Mouse (Mus musculus): Measurements from ENCODE around the gene Zfp715. TPM values are rescaled to one million over a fixed set of nuclear protein-coding genes. Genes with fewer than 3 reads are reported as not detected.
"Not testable (repeated sequence)": the region's sequence is repeated elsewhere in the genome, so short reads cannot be mapped to it uniquely, and the experiment has no call there.

The Zfp715 gene
- total RNA-seq, 1 experiment: 12.9 TPM

GRCm38 (mm10) chr7:43354893-43355835 is 42.1 kb upstream of the Zfp715 start:
- DNase-seq (ENCODE audit: low read depth, low spot score): no peak
- H3K27ac ChIP-seq (ENCODE audit: insufficient read depth, low read depth, low read length, poor library complexity, severe bottlenecking): no peak overlapping the region
- no peaks in the 10 kb centered on the region for H3K9me3 ChIP-seq (ENCODE audit: control insufficient read depth, insufficient read depth, low read depth, low read length)
- TF ChIP-seq HCFC1 (IDR thresholded peaks at IDR 0.05; ENCODE audit: borderline replicate concordance, insufficient read depth, low read length): no peak
- TF ChIP-seq CHD2 (IDR thresholded peaks at IDR 0.05; ENCODE audit: low read depth, low read length): no peak
- no peak for TF ChIP-seq ZNF384 (IDR thresholded peaks at IDR 0.05; ENCODE audit: low read depth, low read length)
- H3K36me3 ChIP-seq (ENCODE audit: control insufficient read depth, insufficient read depth, low read length, poor library complexity, severe bottlenecking): no peaks in the 10 kb centered on the region
- peak overlapping the region; percentile 26 to 30; a peak in 2 of 4 replicates for H3K4me3 ChIP-seq (ENCODE audit: insufficient read depth in 1 of 2, low read depth in 1 of 2, low read length in 2 of 2, poor library complexity in 1 of 2, severe bottlenecking in 1 of 2)
- in situ Hi-C loops (cut with MboI; ENCODE audit: low sequenced_read_pairs in 2 of 2, unreplicated experiment in 2 of 2): no loop called here
- H3K9ac ChIP-seq (ENCODE audit: insufficient read depth, low read depth, low read length, poor library complexity, severe bottlenecking): peak overlapping the region; percentile 27; the same call in 1 of the 2 replicates
- H3K4me1 ChIP-seq (ENCODE audit: control insufficient read depth in 2 of 2, insufficient read depth in 2 of 2, low read length in 2 of 2, poor library complexity in 1 of 2): peaks cover 2 to 10% of the 10 kb centered on the region in 2 experiments; a peak in 1 of 4 replicates

GRCm38 (mm10) chr7:43353758-43354157 is 40.7 kb upstream of the Zfp715 start:
- in situ Hi-C loops (cut with MboI; ENCODE audit: low sequenced_read_pairs in 2 of 2, unreplicated experiment in 2 of 2): no loop called here
- no peak overlapping the region for H3K9ac ChIP-seq (ENCODE audit: insufficient read depth, low read depth, low read length, poor library complexity, severe bottlenecking)
- TF ChIP-seq ZNF384 (IDR thresholded peaks at IDR 0.05; ENCODE audit: low read depth, low read length) (no peak), ZC3H11A (IDR thresholded peaks at IDR 0.05; ENCODE audit: borderline replicate concordance, low read depth, low read length) (no peak), HCFC1 (IDR thresholded peaks at IDR 0.05; ENCODE audit: borderline replicate concordance, insufficient read depth, low read length) (no peak), CHD2 (IDR thresholded peaks at IDR 0.05; ENCODE audit: low read depth, low read length) (no peak), MAFK (IDR thresholded peaks at IDR 0.05; ENCODE audit: insufficient read depth, low read depth, low read length) (no peak)

GRCm38 (mm10) chr7:43353118-43353517 is 40.0 kb upstream of the Zfp715 start:
- Histone ChIP-seq H3K4me1 (ENCODE audit: control insufficient read depth in 2 of 2, insufficient read depth in 2 of 2, low read length in 2 of 2, poor library complexity in 1 of 2) (peaks cover 2 to 17% of the 10 kb centered on the region in 2 experiments; a peak in 2 of 4 replicates), H3K4me3 (ENCODE audit: insufficient read depth in 1 of 2, low read depth in 1 of 2, low read length in 2 of 2, poor library complexity in 1 of 2, severe bottlenecking in 1 of 2) (no peak overlapping the region), H3K9me3 (ENCODE audit: control insufficient read depth, insufficient read depth, low read depth, low read length) (no peaks in the 10 kb centered on the region), H3K36me3 (ENCODE audit: control insufficient read depth, insufficient read depth, low read length, poor library complexity, severe bottlenecking) (no peaks in the 10 kb centered on the region), H3K27ac (ENCODE audit: insufficient read depth, low read depth, low read length, poor library complexity, severe bottlenecking) (no peak overlapping the region), H3K9ac (ENCODE audit: insufficient read depth, low read depth, low read length, poor library complexity, severe bottlenecking) (no peak overlapping the region)
- no peak for DNase-seq (ENCODE audit: low read depth, low spot score)
- in situ Hi-C loops (cut with MboI; ENCODE audit: low sequenced_read_pairs in 2 of 2, unreplicated experiment in 2 of 2): no loop called here
- TF ChIP-seq MAFK (IDR thresholded peaks at IDR 0.05; ENCODE audit: insufficient read depth, low read depth, low read length) (no peak), HCFC1 (IDR thresholded peaks at IDR 0.05; ENCODE audit: borderline replicate concordance, insufficient read depth, low read length) (no peak), ZC3H11A (IDR thresholded peaks at IDR 0.05; ENCODE audit: borderline replicate concordance, low read depth, low read length) (no peak), CHD2 (IDR thresholded peaks at IDR 0.05; ENCODE audit: low read depth, low read length) (no peak), ZNF384 (IDR thresholded peaks at IDR 0.05; ENCODE audit: low read depth, low read length) (no peak)

More at GRCm38 (mm10) chr7:43353758-43354157, 40.7 kb upstream of the Zfp715 start:
- DNase-seq (ENCODE audit: low read depth, low spot score): no peak
- Histone ChIP-seq H3K4me1 (ENCODE audit: control insufficient read depth in 2 of 2, insufficient read depth in 2 of 2, low read length in 2 of 2, poor library complexity in 1 of 2) (peaks cover 2 to 13% of the 10 kb centered on the region in 2 experiments; a peak in 2 of 4 replicates), H3K9me3 (ENCODE audit: control insufficient read depth, insufficient read depth, low read depth, low read length) (no peaks in the 10 kb centered on the region), H3K27ac (ENCODE audit: insufficient read depth, low read depth, low read length, poor library complexity, severe bottlenecking) (no peak overlapping the region), H3K36me3 (ENCODE audit: control insufficient read depth, insufficient read depth, low read length, poor library complexity, severe bottlenecking) (no peaks in the 10 kb centered on the region), H3K4me3 (ENCODE audit: insufficient read depth in 1 of 2, low read depth in 1 of 2, low read length in 2 of 2, poor library complexity in 1 of 2, severe bottlenecking in 1 of 2) (no peak overlapping the region)

DNA sequence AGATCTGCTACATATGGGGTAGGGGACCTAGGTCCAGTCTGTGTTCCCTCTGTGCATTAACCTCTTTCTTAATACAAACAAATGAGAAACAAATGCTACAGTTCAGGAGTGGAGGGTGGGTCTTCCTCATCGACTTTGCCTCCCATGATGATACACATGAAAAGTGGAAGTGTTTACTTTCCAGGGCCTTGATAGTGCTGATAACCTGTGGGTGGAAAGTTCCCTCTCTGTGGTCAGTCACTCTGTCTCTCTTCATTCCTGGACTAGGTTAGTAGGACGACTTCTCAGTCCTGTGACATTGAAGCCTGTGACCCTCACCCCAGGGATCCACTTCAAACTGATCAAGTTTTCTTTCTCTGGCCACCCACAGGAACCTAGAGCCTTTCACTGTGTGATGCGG is 38.1 kb upstream of the Zfp715 start, which contains the start of gene Siglecf:
TSS of gene Siglecf (plus strand) at position 188 of the 400 bp plus-strand sequence.
- DNase-seq (ENCODE audit: low read depth, low spot score): no peak
- TF ChIP-seq ZC3H11A (IDR thresholded peaks at IDR 0.05; ENCODE audit: borderline replicate concordance, low read depth, low read length) (no peak), HCFC1 (IDR thresholded peaks at IDR 0.05; ENCODE audit: borderline replicate concordance, insufficient read depth, low read length) (no peak), CHD2 (IDR thresholded peaks at IDR 0.05; ENCODE audit: low read depth, low read length) (no peak), ZNF384 (IDR thresholded peaks at IDR 0.05; ENCODE audit: low read depth, low read length) (no peak), MAFK (IDR thresholded peaks at IDR 0.05; ENCODE audit: insufficient read depth, low read depth, low read length) (no peak)
- Histone ChIP-seq H3K36me3 (ENCODE audit: control insufficient read depth, insufficient read depth, low read length, poor library complexity, severe bottlenecking) (no peaks in the 10 kb centered on the region), H3K9ac (ENCODE audit: insufficient read depth, low read depth, low read length, poor library complexity, severe bottlenecking) (no peak within 1 kb of the TSS), H3K27ac (ENCODE audit: insufficient read depth, low read depth, low read length, poor library complexity, severe bottlenecking) (no peak within 1 kb of the TSS), H3K9me3 (ENCODE audit: control insufficient read depth, insufficient read depth, low read depth, low read length) (no peaks in the 10 kb centered on the region), H3K4me3 (ENCODE audit: insufficient read depth in 1 of 2, low read depth in 1 of 2, low read length in 2 of 2, poor library complexity in 1 of 2, severe bottlenecking in 1 of 2) (no peak within 1 kb of the TSS), H3K4me1 (ENCODE audit: control insufficient read depth in 2 of 2, insufficient read depth in 2 of 2, low read length in 2 of 2, poor library complexity in 1 of 2) (peaks cover 2 to 31% of the 10 kb centered on the region in 2 experiments)
- in situ Hi-C loops (cut with MboI; ENCODE audit: low sequenced_read_pairs in 2 of 2, unreplicated experiment in 2 of 2): no loop called here

- H3K9ac ChIP-seq (ENCODE audit: insufficient read depth, low read depth, low read length, poor library complexity, severe bottlenecking); H3K9me3 ChIP-seq (ENCODE audit: control insufficient read depth, insufficient read depth, low read depth, low read length); H3K4me3 ChIP-seq (ENCODE audit: insufficient read depth in 1 of 2, low read depth in 1 of 2, low read length in 2 of 2, poor library complexity in 1 of 2, severe bottlenecking in 1 of 2); H3K27ac ChIP-seq (ENCODE audit: insufficient read depth, low read depth, low read length, poor library complexity, severe bottlenecking); in situ Hi-C loops (cut with MboI; ENCODE audit: low sequenced_read_pairs in 2 of 2, unreplicated experiment in 2 of 2); H3K36me3 ChIP-seq (ENCODE audit: control insufficient read depth, insufficient read depth, low read length, poor library complexity, severe bottlenecking); DNase-seq (ENCODE audit: low read depth, low spot score): not testable (repeated sequence)
- peaks cover 12 to 38% of the 10 kb centered on the region in 2 experiments for H3K4me1 ChIP-seq (ENCODE audit: control insufficient read depth in 2 of 2, insufficient read depth in 2 of 2, low read length in 2 of 2, poor library complexity in 1 of 2)
These were observed 36.5 kb upstream of the Zfp715 start for GRCm38 (mm10) chr7:43349623-43350022.
